15 mouse cellular contexts compared by ENCODE assay signal in the genomic region with DNA sequence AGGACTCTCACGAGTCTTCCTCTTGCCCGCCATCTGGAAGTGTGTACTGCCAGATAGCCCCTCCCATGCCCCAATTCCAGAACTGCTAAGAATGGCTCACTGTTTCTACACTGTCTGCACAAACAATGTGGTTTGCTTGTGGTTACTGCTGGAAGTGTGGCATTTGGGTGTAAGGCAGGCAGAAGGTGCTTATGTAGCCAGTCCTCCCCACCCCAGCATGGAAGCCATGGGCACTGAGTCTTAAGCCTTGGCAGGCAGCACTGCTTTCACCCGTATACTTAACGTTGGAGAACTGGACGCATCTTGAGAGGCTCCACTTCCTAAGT. TPM values are rescaled to one million over a fixed set of nuclear protein-coding genes. Genes with fewer than 3 reads are reported as not detected.
DNase-seq lines count a peak whose midpoint lies in the region; ATAC-seq and TF ChIP-seq lines count a peak whose summit lies in the region.
"Had no signal": no experiment of that assay in that cellular context is flagged by ENCODE, and none has a peak within 500 bp of the region (broad histone marks: within the 10 kb centered on the region; RNA-seq: fewer than 3 reads in every experiment).

No protein-coding gene starts in this region.

- 70% methylated on average over 5 of the region's 5 CpGs for WGBS in heart, embryonic 16.5 days
- WGBS in limb, embryonic 12.5 days: 67% methylated on average over 5 of the region's 5 CpGs
- WGBS in intestine, embryonic 16.5 days: 77% methylated on average over 5 of the region's 5 CpGs

- no peak for DNase-seq in heart, postnatal 4 days
- DNase-seq in A20 (ENCODE audit: low read depth, low spot score): peak; percentile 45
- peak; percentile 41 for DNase-seq in brain, adult 2 months (ENCODE audit: low read depth, low spot score)
- no peak for DNase-seq in left cerebral cortex, postnatal 14 days (ENCODE audit: low spot score in 2 of 2)
- no peak for DNase-seq in left cerebral cortex, adult 2 months (ENCODE audit: extremely low spot score in 1 of 2, low spot score in 2 of 2)
- DNase-seq: adrenal gland, postnatal 25 days; liver had no signal

- intact Hi-C loops in left cerebral cortex, postnatal 14 days (cut with DNase I): no loop called here
- intact Hi-C loops in left cerebral cortex, adult 2 months (cut with DNase I): no loop called here

- H3K4me1 ChIP-seq in heart, embryonic 16.5 days (ENCODE audit: control insufficient read depth, insufficient read depth, low read length): peaks cover 20% of the 10 kb centered on the region
- H3K4me1 ChIP-seq in limb, embryonic 12.5 days (replicated peaks): peaks cover 8% of the 10 kb centered on the region; the same call in 1 of the 2 replicates
- no peaks in the 10 kb centered on the region for H3K4me1 ChIP-seq in intestine, embryonic 16.5 days (ENCODE audit: control insufficient read depth, insufficient read depth, low read length)
- H3K4me1 ChIP-seq: lung, embryonic 15.5 days had no signal

- H3K9ac ChIP-seq in heart, embryonic 16.5 days (ENCODE audit: low read length): no peak overlapping the region
- no peak overlapping the region for H3K9ac ChIP-seq in limb, embryonic 12.5 days (replicated peaks)
- no peak overlapping the region for H3K9ac ChIP-seq in intestine, embryonic 16.5 days (ENCODE audit: low read depth, low read length)
- H3K9ac ChIP-seq: lung, embryonic 15.5 days had no signal

- no peak overlapping the region; the same call in 1 of the 2 replicates for H3K27ac ChIP-seq in heart, embryonic 16.5 days (ENCODE audit: low read length)
- peak overlapping the region; percentile 57 for H3K27ac ChIP-seq in limb, embryonic 12.5 days
- H3K27ac ChIP-seq in intestine, embryonic 16.5 days (ENCODE audit: low read length): no peak overlapping the region
- no peak overlapping the region for H3K27ac ChIP-seq in left cerebral cortex, adult 2 months
- H3K27ac ChIP-seq: hindbrain, postnatal 0 days; kidney, postnatal 0 days; lung, embryonic 15.5 days had no signal

- H3K9me3 ChIP-seq in heart, embryonic 16.5 days (replicated peaks; ENCODE audit: control insufficient read depth, low read length): peaks cover 7% of the 10 kb centered on the region
- peaks cover 7% of the 10 kb centered on the region; the same call in 1 of the 2 replicates for H3K9me3 ChIP-seq in limb, embryonic 12.5 days
- H3K9me3 ChIP-seq in intestine, embryonic 16.5 days (ENCODE audit: control insufficient read depth, low read length): no peaks in the 10 kb centered on the region
- H3K9me3 ChIP-seq: lung, embryonic 15.5 days had no signal

- no peak for TF ChIP-seq CTCF in left cerebral cortex, adult 2 months (IDR thresholded peaks at IDR 0.05)

- no peak overlapping the region for H3K4me3 ChIP-seq in heart, embryonic 16.5 days (ENCODE audit: low read length)
- no peak overlapping the region for H3K4me3 ChIP-seq in limb, embryonic 12.5 days (replicated peaks)
- H3K4me3 ChIP-seq in intestine, embryonic 16.5 days (ENCODE audit: low read length): no peak overlapping the region
- H3K4me3 ChIP-seq in left cerebral cortex, adult 2 months: no peak overlapping the region
- H3K4me3 ChIP-seq: lung, embryonic 15.5 days had no signal

- H3K4me2 ChIP-seq in heart, embryonic 16.5 days (ENCODE audit: low read depth, low read length): no peak overlapping the region
- H3K4me2 ChIP-seq in limb, embryonic 12.5 days: no peak overlapping the region
- H3K4me2 ChIP-seq in intestine, embryonic 16.5 days (ENCODE audit: low read depth, low read length): no peak overlapping the region
- H3K4me2 ChIP-seq: lung, embryonic 15.5 days; midbrain, embryonic 11.5 days had no signal

- no peaks in the 10 kb centered on the region for H3K27me3 ChIP-seq in heart, embryonic 16.5 days (ENCODE audit: control insufficient read depth, insufficient read depth, low read length)
- H3K27me3 ChIP-seq in limb, embryonic 12.5 days: no peaks in the 10 kb centered on the region
- no peaks in the 10 kb centered on the region for H3K27me3 ChIP-seq in intestine, embryonic 16.5 days (replicated peaks; ENCODE audit: control insufficient read depth, insufficient read depth, low read length)
- H3K27me3 ChIP-seq: lung, embryonic 15.5 days had no signal

- H3K36me3 ChIP-seq in heart, embryonic 16.5 days (ENCODE audit: control insufficient read depth, insufficient read depth): peaks cover 23% of the 10 kb centered on the region
- peaks cover 50% of the 10 kb centered on the region for H3K36me3 ChIP-seq in limb, embryonic 12.5 days
- H3K36me3 ChIP-seq in intestine, embryonic 16.5 days (ENCODE audit: control insufficient read depth, insufficient read depth, low read length): peaks cover 11% of the 10 kb centered on the region

- ATAC-seq in heart, embryonic 16.5 days (replicated peaks; ENCODE audit: extremely low read depth, insufficient read depth, low FRiP score): peak; percentile 51; the same call in 1 of the 2 replicates
- ATAC-seq in limb, embryonic 12.5 days (ENCODE audit: insufficient number of reproducible peaks, insufficient read depth, low FRiP score, low TSS enrichment, low read depth): 0 out of 2 replicates have a peak, but pooled peaks have one; percentile 29
- ATAC-seq in intestine, embryonic 16.5 days: no peak
- ATAC-seq: forebrain, embryonic 16.5 days; hindbrain, postnatal 0 days had no signal

RNA-seq across cellular contexts. Expression of a gene that starts 25.8 kb away (rescaled TPM):
- 24.8 and 28.4 TPM in 2 replicates for polyA plus RNA-seq in heart, embryonic 16.5 days (2015; fragmentation: Nextera tagmentation; extraction: Ambion mirVana)
- total RNA-seq in heart, postnatal 4 days (2021): 10 to 100 TPM; 85.5 to 89.9 TPM
- 27.8 and 30.8 TPM in 2 replicates for polyA plus RNA-seq in limb, embryonic 12.5 days (2016; fragmentation: Nextera tagmentation; extraction: Ambion mirVana)
- polyA plus RNA-seq in intestine, embryonic 16.5 days (2015; fragmentation: Nextera tagmentation; extraction: Ambion mirVana): 22.7 and 23.5 TPM in 2 replicates
- total RNA-seq in left cerebral cortex, postnatal 14 days (2021): 10 to 100 TPM; 40.2 to 49.3 TPM
- 10 to 100 TPM; 40.7 to 42.8 TPM for total RNA-seq in left cerebral cortex, adult 2 months (2021)

RNA-seq across cellular contexts. Expression of a gene that starts 54.0 kb away (rescaled TPM):
- polyA plus RNA-seq in heart, embryonic 16.5 days (2015; fragmentation: Nextera tagmentation; extraction: Ambion mirVana): 64.0 and 67.6 TPM in 2 replicates
- 100 to 1,000 TPM; 102 to 103 TPM for total RNA-seq in heart, postnatal 4 days (2021)
- 116 and 124 TPM in 2 replicates for polyA plus RNA-seq in limb, embryonic 12.5 days (2016; fragmentation: Nextera tagmentation; extraction: Ambion mirVana)
- polyA plus RNA-seq in intestine, embryonic 16.5 days (2015; fragmentation: Nextera tagmentation; extraction: Ambion mirVana): 65.1 and 66.2 TPM in 2 replicates
- total RNA-seq in left cerebral cortex, postnatal 14 days (2021): 10 to 100 TPM; 70.2 to 72.7 TPM
- total RNA-seq in left cerebral cortex, adult 2 months (2021): 10 to 100 TPM; 78.4 to 92.0 TPM

Comparison
In these comparisons a context has a peak if more than half of its experiments do, and no peak if none do; other contexts are left out.
1. DNase-seq: peak in A20 (single experiment) and brain, adult 2 months (single experiment); none in heart, postnatal 4 days (single experiment), left cerebral cortex, postnatal 14 days (0 of 2) and left cerebral cortex, adult 2 months (0 of 2).